Mouse (Mus musculus) lung, embryonic 16.5 days (tissue): ENCODE results near the gene Slc6a19. TPM values are rescaled to one million over a fixed set of nuclear protein-coding genes. Genes with fewer than 3 reads are reported as not detected.

Experiments
- ATAC-seq: fragments of 200-750 bp; cut with Nextera tagmentation; 2 replicates; pipeline ENCODE4 v1.8.0; 2017; ENCODE audit warnings: low read depth, mild to moderate bottlenecking, moderate library complexity
- H3K27ac ChIP-seq: fragments of 300-500 bp; sonication (generic); 2 replicates; pipeline ENCODE4 v1.5.1; 2014; ENCODE audit warnings: mild to moderate bottlenecking, control low read depth, low read length
- H3K27me3 ChIP-seq: fragments of 300-500 bp; sonication (generic); 2 replicates; pipeline ENCODE4 v1.6.1; 2014; ENCODE audit warnings: low read depth, low read length, mixed read lengths; ENCODE audit not compliant: control insufficient read depth, insufficient read depth
- H3K36me3 ChIP-seq: fragments of 300-500 bp; sonication (generic); 2 replicates; pipeline ENCODE4 v1.6.1; 2014; ENCODE audit warnings: low read length; ENCODE audit not compliant: control insufficient read depth, insufficient read depth
- H3K4me1 ChIP-seq: fragments of 300-500 bp; sonication (generic); replicated peaks from 2 replicates; pipeline ENCODE4 v1.6.1; 2014; ENCODE audit warnings: low read length, mixed read lengths; ENCODE audit not compliant: control insufficient read depth, insufficient read depth
- H3K4me2 ChIP-seq: fragments of 300-500 bp; sonication (generic); 2 replicates; pipeline ENCODE4 v1.6.1; 2014; ENCODE audit warnings: low read depth, low read length, control low read depth
- H3K4me3 ChIP-seq: fragments of 300-500 bp; sonication (generic); 2 replicates; pipeline ENCODE4 v1.5.1; 2014; ENCODE audit warnings: mild to moderate bottlenecking, low read length, control low read depth
- H3K9ac ChIP-seq: fragments of 300-500 bp; sonication (generic); 2 replicates; pipeline ENCODE4 v1.6.1; 2014; ENCODE audit warnings: low read length, control low read depth
- H3K9me3 ChIP-seq: fragments of 300-500 bp; sonication (generic); 2 replicates; pipeline ENCODE4 v1.6.1; 2016; ENCODE audit warnings: low read length; ENCODE audit not compliant: control insufficient read depth
- WGBS: fragments of 180-500 bp; shearing (Covaris S2); extraction: QIAGEN DNeasy Blood & Tissue Kit; methylation state at CpG from one replicate; pipeline ENCODE4 v1.1.7; 2014; 5-methylcytosine and 5-hydroxymethylcytosine counted together
- polyA plus RNA-seq: library from polyadenylated mRNA; unstranded; fragments of >200 nt; fragmentation: Nextera tagmentation; extraction: Ambion mirVana; gene quantifications from 2 replicates; pipeline ENCODE4 v1.2.1, GENCODE M21; 2015

Gene Slc6a19
- polyA plus RNA-seq, 1 experiment from 2014 or later: not detected

- WGBS: 57% methylated on average over 3 of the region's 3 CpGs
- H3K4me2 ChIP-seq: no peak overlapping the region
- H3K27me3 ChIP-seq: no peaks in the 10 kb centered on the region
- no peaks in the 10 kb centered on the region for H3K9me3 ChIP-seq
- H3K36me3 ChIP-seq: no peaks in the 10 kb centered on the region
- H3K4me3 ChIP-seq: no peak overlapping the region
- H3K9ac ChIP-seq: no peak overlapping the region
- H3K27ac ChIP-seq: no peak overlapping the region
- H3K4me1 ChIP-seq: no peaks in the 10 kb centered on the region
- ATAC-seq: no peak
These were observed 49.7 kb downstream of the Slc6a19 start for GRCm38 (mm10) chr13:73654976-73655375.

- ATAC-seq: no peak
- H3K4me1 ChIP-seq: no peaks in the 10 kb centered on the region
- H3K4me2 ChIP-seq: no peak overlapping the region
- 78% methylated on average over 3 of the region's 3 CpGs for WGBS
- no peak overlapping the region for H3K4me3 ChIP-seq
- no peak overlapping the region for H3K27ac ChIP-seq
- no peaks in the 10 kb centered on the region for H3K27me3 ChIP-seq
- no peaks in the 10 kb centered on the region for H3K9me3 ChIP-seq
- H3K9ac ChIP-seq: no peak overlapping the region
- peaks cover 3% of the 10 kb centered on the region; the same call in 1 of the 2 replicates for H3K36me3 ChIP-seq
These were observed 51.4 kb downstream of the Slc6a19 start for GRCm38 (mm10) chr13:73653266-73653665.

GRCm38 (mm10) chr13:73646397-73647087, 58.1 kb downstream of the Slc6a19 start:
- H3K4me1 ChIP-seq: no peaks in the 10 kb centered on the region
- WGBS: 38% methylated on average over 6 of the region's 6 CpGs
- ATAC-seq: no peak
- no peak overlapping the region for H3K4me2 ChIP-seq
- no peaks in the 10 kb centered on the region for H3K27me3 ChIP-seq
- no peaks in the 10 kb centered on the region for H3K9me3 ChIP-seq
- H3K9ac ChIP-seq: no peak overlapping the region
- H3K27ac ChIP-seq: no peak overlapping the region
- H3K4me3 ChIP-seq: no peak overlapping the region
- peaks cover 3% of the 10 kb centered on the region; the same call in 1 of the 2 replicates for H3K36me3 ChIP-seq

- Histone ChIP-seq H3K27ac (no peak overlapping the region), H3K27me3 (no peaks in the 10 kb centered on the region), H3K4me3 (no peak overlapping the region), H3K9me3 (no peaks in the 10 kb centered on the region), H3K4me1 (no peaks in the 10 kb centered on the region), H3K36me3 (no peaks in the 10 kb centered on the region; the same call in 1 of the 2 replicates), H3K4me2 (no peak overlapping the region), H3K9ac (no peak overlapping the region)
- ATAC-seq: no peak
- 80% methylated on average over 4 of the region's 4 CpGs for WGBS
These were observed 63.4 kb downstream of the Slc6a19 start for GRCm38 (mm10) chr13:73641296-73641695.

- Histone ChIP-seq H3K27me3 (no peaks in the 10 kb centered on the region), H3K4me3 (no peak overlapping the region), H3K36me3 (no peaks in the 10 kb centered on the region; the same call in 1 of the 2 replicates), H3K4me2 (no peak overlapping the region), H3K9ac (no peak overlapping the region), H3K9me3 (no peaks in the 10 kb centered on the region), H3K27ac (no peak overlapping the region), H3K4me1 (no peaks in the 10 kb centered on the region)
- no peak for ATAC-seq
- 38% methylated on average over 5 of the region's 6 CpGs for WGBS
These were observed 66.8 kb downstream of the Slc6a19 start for GRCm38 (mm10) chr13:73637826-73638225.

- H3K36me3 ChIP-seq: no peaks in the 10 kb centered on the region
- ATAC-seq: no peak
- peaks cover 7% of the 10 kb centered on the region for H3K4me1 ChIP-seq
- H3K9me3 ChIP-seq: no peaks in the 10 kb centered on the region
- H3K27ac ChIP-seq: no peak overlapping the region
- H3K9ac ChIP-seq: no peak overlapping the region
- 95% methylated on average over 3 of the region's 3 CpGs for WGBS
- H3K4me3 ChIP-seq: no peak overlapping the region
- H3K4me2 ChIP-seq: no peak overlapping the region
- no peaks in the 10 kb centered on the region for H3K27me3 ChIP-seq
These were observed 72.8 kb downstream of the Slc6a19 start for GRCm38 (mm10) chr13:73631837-73632236.

Other genes starting within 250 kb of the Slc6a19 start
- gene Lpcat1, start 237.7 kb downstream of the Slc6a19 start, polyA plus RNA-seq: 119 and 140 TPM in 2 replicates
- 0.08 and 0.18 TPM in 2 replicates for gene Slc6a3, start 168.1 kb downstream of the Slc6a19 start, polyA plus RNA-seq
- 95.8 and 105 TPM in 2 replicates for gene Clptm1l, start 100.9 kb downstream of the Slc6a19 start, polyA plus RNA-seq
- gene Tert, start 78.0 kb downstream of the Slc6a19 start, polyA plus RNA-seq: 3.4 and 3.9 TPM in 2 replicates
- gene Slc6a18, start 26.8 kb downstream of the Slc6a19 start, polyA plus RNA-seq: not detected in 2 replicates
- gene Slc12a7, start 28.2 kb upstream of the Slc6a19 start, polyA plus RNA-seq: 14.6 and 18.7 TPM in 2 replicates
- 4.7 and 4.8 TPM in 2 replicates for gene Nkd2, start 142.8 kb upstream of the Slc6a19 start, polyA plus RNA-seq
- gene Trip13, start 232.9 kb upstream of the Slc6a19 start, polyA plus RNA-seq: 33.8 and 39.6 TPM in 2 replicates
- gene Brd9, start 232.9 kb upstream of the Slc6a19 start, polyA plus RNA-seq: 52.2 and 55.3 TPM in 2 replicates